Mouse (Mus musculus) limb, embryonic 15.5 days (tissue): ENCODE results near the gene Sytl5. TPM values are rescaled to one million over a fixed set of nuclear protein-coding genes. Genes with fewer than 3 reads are reported as not detected.

Experiments
- ATAC-seq: fragments of 200-750 bp; cut with Nextera tagmentation; 2 replicates; pipeline ENCODE4 v1.8.0; 2017; ENCODE audit warnings: low read depth, moderate TSS enrichment; ENCODE audit not compliant: insufficient number of reproducible peaks, low FRiP score, low TSS enrichment
- H3K27ac ChIP-seq: fragments of 300-500 bp; sonication (generic); 2 replicates; pipeline ENCODE4 v1.5.1; 2015; ENCODE audit warnings: moderate library complexity, mild to moderate bottlenecking, inconsistent platforms
- H3K27me3 ChIP-seq: fragments of 300-500 bp; sonication (generic); 2 replicates; pipeline ENCODE4 v1.6.1; 2015; ENCODE audit warnings: inconsistent platforms
- H3K36me3 ChIP-seq: fragments of 300-500 bp; sonication (generic); 2 replicates; pipeline ENCODE4 v1.6.1; 2015; ENCODE audit warnings: inconsistent platforms
- H3K4me1 ChIP-seq: fragments of 300-500 bp; sonication (generic); 2 replicates; pipeline ENCODE4 v1.6.1; 2015; ENCODE audit warnings: inconsistent platforms
- H3K4me2 ChIP-seq: fragments of 300-500 bp; sonication (generic); 2 replicates; pipeline ENCODE4 v1.6.1; 2015; ENCODE audit warnings: mild to moderate bottlenecking, inconsistent platforms
- H3K4me3 ChIP-seq: fragments of 300-500 bp; sonication (generic); 2 replicates; pipeline ENCODE4 v1.5.1; 2015; ENCODE audit warnings: mild to moderate bottlenecking, inconsistent platforms
- H3K9ac ChIP-seq: fragments of 300-500 bp; sonication (generic); 2 replicates; pipeline ENCODE4 v1.6.1; 2015; ENCODE audit warnings: inconsistent platforms
- H3K9me3 ChIP-seq: fragments of 300-500 bp; sonication (generic); 2 replicates; pipeline ENCODE4 v1.6.1; 2016; ENCODE audit warnings: inconsistent platforms
- WGBS: fragments of 180-500 bp; shearing (Covaris S2); methylation state at CpG from one replicate; pipeline ENCODE4 v1.1.7; 2015; 5-methylcytosine and 5-hydroxymethylcytosine counted together
- polyA plus RNA-seq: library from polyadenylated mRNA; unstranded; fragments of >200 nt; fragmentation: Nextera tagmentation; extraction: Ambion mirVana; gene quantifications from 2 replicates; pipeline ENCODE4 v1.2.1, GENCODE M21; 2015

Gene Sytl5
- 0.62 and 1.00 TPM in 2 replicates for polyA plus RNA-seq

DNA sequence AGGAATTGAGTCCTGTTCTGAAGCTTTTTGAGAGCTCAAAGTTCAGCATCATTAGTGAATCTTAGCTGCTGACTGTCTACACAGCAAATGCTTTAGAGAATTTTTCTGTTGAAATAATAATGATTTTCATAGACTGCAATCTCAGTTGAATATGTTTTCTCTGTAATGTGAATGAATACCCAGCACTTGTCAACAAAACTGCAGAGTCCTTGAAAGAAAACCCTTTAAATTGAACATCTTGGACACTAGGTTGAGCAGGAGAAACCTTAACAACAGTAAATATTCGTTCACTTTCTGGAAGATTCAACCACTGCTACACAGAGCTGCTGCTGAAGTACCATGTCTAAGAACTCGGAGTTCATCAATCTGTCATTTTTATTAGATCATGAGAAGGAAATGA lies at the start of gene Sytl5:
Gene Sytl5 (plus strand): TSS at position 301 of the 400 bp plus-strand sequence.
- Histone ChIP-seq H3K9ac (no peak within 1 kb of the TSS), H3K4me3 (no peak within 1 kb of the TSS), H3K4me2 (no peak within 1 kb of the TSS), H3K9me3 (no peaks in the 10 kb centered on the region), H3K4me1 (no peaks in the 10 kb centered on the region), H3K27me3 (no peaks in the 10 kb centered on the region), H3K27ac (no peak within 1 kb of the TSS), H3K36me3 (no peaks in the 10 kb centered on the region)
- WGBS: 75% methylated on average over 2 of the region's 2 CpGs
- no peak for ATAC-seq

DNA sequence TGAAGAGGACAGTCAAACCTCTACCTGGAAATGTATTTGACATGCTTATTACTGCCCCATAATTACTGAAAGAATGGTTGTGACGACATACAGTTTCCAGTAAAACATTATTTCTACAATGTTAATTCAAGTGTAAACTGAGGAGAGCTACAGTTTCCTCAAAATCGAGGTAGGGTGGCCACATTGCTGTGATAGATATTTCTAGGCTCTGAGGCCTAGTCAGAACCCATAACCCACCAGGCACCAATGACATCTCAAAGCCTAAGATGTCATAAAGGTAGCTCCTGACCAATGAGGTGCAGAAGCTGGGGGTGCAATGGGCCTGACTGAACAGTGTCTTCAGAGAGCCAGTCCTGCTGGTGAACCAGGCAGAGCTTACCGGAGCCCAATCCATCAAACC lies 38.8 kb upstream of the Sytl5 start, which contains the start of gene Hypm:
Gene Hypm (plus strand): TSS at position 301 of the 400 bp plus-strand sequence.
- no peaks in the 10 kb centered on the region for H3K27me3 ChIP-seq
- H3K4me3 ChIP-seq: no peak within 1 kb of the TSS
- no peaks in the 10 kb centered on the region for H3K4me1 ChIP-seq
- H3K27ac ChIP-seq: no peak within 1 kb of the TSS
- H3K9me3 ChIP-seq: no peaks in the 10 kb centered on the region
- no peak within 1 kb of the TSS for H3K4me2 ChIP-seq
- 76% methylated on average over 3 of the region's 3 CpGs for WGBS
- no peaks in the 10 kb centered on the region for H3K36me3 ChIP-seq
- H3K9ac ChIP-seq: no peak within 1 kb of the TSS
- ATAC-seq: no peak

DNA sequence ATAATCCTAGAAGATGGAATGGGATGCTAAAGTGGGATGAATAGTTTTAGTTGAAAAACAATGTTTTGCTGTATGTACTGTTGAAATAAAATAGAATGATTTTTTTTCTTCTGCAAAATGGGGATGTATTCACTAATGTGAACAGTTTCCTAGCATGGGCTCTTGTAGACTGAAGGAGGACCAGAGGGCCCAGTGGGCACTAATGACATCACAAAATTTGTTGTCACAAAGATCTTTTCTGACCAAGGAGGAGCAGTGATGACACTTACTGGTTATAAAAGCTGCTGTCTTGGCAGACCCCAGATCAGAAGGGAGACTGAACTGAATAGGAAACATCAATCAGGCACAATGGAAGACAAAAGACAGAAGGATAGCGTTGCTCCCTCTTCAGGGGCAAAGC lies 36.0 kb upstream of the Sytl5 start, which contains the start of gene H2al3:
Gene H2al3 (plus strand): TSS at position 301 of the 400 bp plus-strand sequence.
- no peak for ATAC-seq
- Histone ChIP-seq H3K27me3 (no peaks in the 10 kb centered on the region), H3K27ac (no peak within 1 kb of the TSS), H3K4me3 (no peak within 1 kb of the TSS), H3K36me3 (no peaks in the 10 kb centered on the region), H3K4me2 (no peak within 1 kb of the TSS), H3K4me1 (no peaks in the 10 kb centered on the region), H3K9me3 (no peaks in the 10 kb centered on the region), H3K9ac (no peak within 1 kb of the TSS)
- WGBS: 57% methylated on average over 1 of the region's 1 CpGs

DNA sequence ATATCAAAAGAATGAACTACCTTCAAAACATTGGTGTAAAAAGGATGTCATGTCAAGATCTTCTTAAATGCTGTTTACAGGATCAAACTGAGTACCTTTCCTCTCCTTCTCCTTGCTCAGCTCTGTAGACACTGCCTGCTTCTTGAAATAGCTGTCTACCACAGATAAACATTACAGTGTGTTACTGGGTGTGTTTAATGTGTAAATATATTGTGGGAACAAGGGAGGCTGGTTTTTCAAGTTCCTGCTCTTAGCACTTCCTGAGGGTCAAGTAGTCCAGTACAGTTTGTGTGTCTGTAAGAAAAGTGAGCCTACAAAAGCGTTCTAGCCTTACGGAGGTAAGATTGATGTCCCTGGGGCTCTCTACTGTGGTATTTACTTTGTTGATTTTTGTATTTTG lies 23.6 kb upstream of the Sytl5 start:
- no peak overlapping the region for H3K27ac ChIP-seq
- no peaks in the 10 kb centered on the region for H3K4me1 ChIP-seq
- no peak overlapping the region for H3K4me2 ChIP-seq
- H3K9ac ChIP-seq: no peak overlapping the region
- H3K4me3 ChIP-seq: no peak overlapping the region
- WGBS: 78% methylated on average over 2 of the region's 2 CpGs
- no peak for ATAC-seq
- H3K9me3 ChIP-seq: no peaks in the 10 kb centered on the region
- H3K36me3 ChIP-seq: no peaks in the 10 kb centered on the region
- no peaks in the 10 kb centered on the region for H3K27me3 ChIP-seq

DNA sequence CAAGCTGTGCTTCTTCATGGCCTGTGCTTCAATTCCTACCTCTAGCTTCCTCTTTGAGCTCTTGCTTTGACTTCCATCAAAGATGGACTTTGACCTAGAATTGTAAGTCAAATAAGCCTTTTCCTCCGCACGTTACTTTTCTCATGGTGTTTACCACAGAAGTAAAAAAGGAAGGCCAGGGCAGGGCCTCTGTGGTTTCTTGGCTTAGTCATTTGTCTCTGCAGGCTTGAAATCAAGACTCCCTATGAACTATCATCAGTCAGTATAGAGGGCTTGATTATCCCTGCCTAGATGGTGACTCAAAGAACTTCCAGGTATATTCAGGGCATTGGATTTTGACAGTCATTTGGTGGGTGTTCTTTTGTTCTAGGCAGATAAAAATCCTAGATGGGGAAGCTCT lies 9.9 kb upstream of the Sytl5 start:
- Histone ChIP-seq H3K27me3 (no peaks in the 10 kb centered on the region), H3K9ac (no peak overlapping the region), H3K4me2 (no peak overlapping the region), H3K36me3 (no peaks in the 10 kb centered on the region), H3K27ac (no peak overlapping the region), H3K4me1 (no peaks in the 10 kb centered on the region), H3K9me3 (no peaks in the 10 kb centered on the region), H3K4me3 (no peak overlapping the region)
- ATAC-seq: no peak
- 87% methylated on average over 2 of the region's 2 CpGs for WGBS

DNA sequence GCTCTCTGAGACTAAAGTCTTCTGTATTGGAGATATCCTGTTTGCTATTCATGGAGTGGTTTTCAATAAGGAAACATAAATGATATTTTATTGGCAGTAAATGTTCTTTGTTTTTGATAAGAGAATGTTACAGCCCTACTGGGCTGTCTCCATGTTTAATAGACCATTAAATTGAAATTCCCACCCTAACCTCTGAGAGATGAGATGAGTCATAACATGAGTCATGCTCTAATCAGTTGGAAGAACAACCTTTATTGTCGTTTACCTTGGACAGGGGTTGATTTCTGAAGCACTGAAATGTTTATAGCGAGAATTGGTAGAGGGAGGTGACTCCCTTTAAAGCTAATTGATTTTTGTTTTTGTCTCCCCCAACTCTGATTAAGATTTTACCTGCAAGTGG lies 24.1 kb downstream of the Sytl5 start:
- Histone ChIP-seq H3K9ac (no peak overlapping the region), H3K27ac (no peak overlapping the region), H3K4me1 (no peaks in the 10 kb centered on the region), H3K27me3 (no peaks in the 10 kb centered on the region), H3K9me3 (no peaks in the 10 kb centered on the region), H3K4me2 (no peak overlapping the region), H3K36me3 (no peaks in the 10 kb centered on the region), H3K4me3 (no peak overlapping the region)
- no peak for ATAC-seq
- WGBS: 42% methylated on average over 2 of the region's 2 CpGs

DNA sequence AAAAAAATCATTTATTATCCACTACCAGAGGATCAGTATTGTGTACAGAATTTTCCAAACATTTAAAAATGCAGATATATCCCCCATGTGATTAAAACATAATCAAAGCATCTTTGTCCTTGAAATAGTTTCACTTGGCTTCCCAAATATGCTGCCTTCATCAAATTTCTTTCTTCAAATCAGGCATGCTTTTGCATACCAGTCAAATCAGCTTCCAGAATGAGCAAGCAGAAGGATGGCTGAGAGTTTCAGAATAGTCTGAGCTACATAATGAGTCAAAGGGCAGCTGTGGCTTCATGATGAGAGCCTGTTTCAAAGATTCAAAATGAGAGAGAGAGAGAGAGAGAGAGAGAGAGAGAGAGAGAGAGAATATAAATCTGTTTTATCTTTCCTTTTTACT lies 48.4 kb downstream of the Sytl5 start:
- no peak for ATAC-seq
- Histone ChIP-seq H3K9me3 (no peaks in the 10 kb centered on the region), H3K27me3 (no peaks in the 10 kb centered on the region), H3K9ac (no peak overlapping the region), H3K4me2 (no peak overlapping the region), H3K4me3 (no peak overlapping the region), H3K27ac (no peak overlapping the region), H3K36me3 (no peaks in the 10 kb centered on the region), H3K4me1 (no peaks in the 10 kb centered on the region)

DNA sequence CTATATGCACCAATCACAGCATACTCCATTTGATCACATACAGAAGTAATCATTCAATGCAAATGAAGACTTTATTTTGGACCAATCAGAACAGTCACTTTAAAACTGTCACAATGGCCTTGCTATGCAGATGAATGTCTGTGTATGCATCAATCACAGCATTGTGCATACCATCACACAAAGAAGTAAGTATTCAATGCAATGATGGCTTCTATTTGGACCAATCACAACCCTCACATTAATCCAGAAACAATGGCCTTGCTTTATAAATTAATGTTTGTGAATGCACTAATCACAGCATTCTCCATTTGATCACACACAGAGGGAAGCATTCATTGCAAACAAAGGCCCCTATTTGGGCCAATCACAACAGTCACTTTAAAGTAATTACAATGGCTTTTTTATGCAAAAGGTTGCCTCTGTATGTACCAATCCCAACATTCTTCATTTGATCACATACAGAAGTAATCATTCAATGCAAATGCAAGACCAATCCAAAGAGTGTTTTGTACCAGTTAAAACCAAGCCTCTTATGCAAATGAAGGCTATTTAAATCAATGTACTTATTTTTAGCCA lies 98.8 kb downstream of the Sytl5 start:
- H3K4me2 ChIP-seq: no peak overlapping the region
- no peak overlapping the region for H3K27ac ChIP-seq
- H3K9ac ChIP-seq: no peak overlapping the region
- no peaks in the 10 kb centered on the region for H3K9me3 ChIP-seq
- no peaks in the 10 kb centered on the region for H3K4me1 ChIP-seq
- ATAC-seq: no peak
- no peak overlapping the region for H3K4me3 ChIP-seq
- H3K27me3 ChIP-seq: no peaks in the 10 kb centered on the region
- H3K36me3 ChIP-seq: no peaks in the 10 kb centered on the region

DNA sequence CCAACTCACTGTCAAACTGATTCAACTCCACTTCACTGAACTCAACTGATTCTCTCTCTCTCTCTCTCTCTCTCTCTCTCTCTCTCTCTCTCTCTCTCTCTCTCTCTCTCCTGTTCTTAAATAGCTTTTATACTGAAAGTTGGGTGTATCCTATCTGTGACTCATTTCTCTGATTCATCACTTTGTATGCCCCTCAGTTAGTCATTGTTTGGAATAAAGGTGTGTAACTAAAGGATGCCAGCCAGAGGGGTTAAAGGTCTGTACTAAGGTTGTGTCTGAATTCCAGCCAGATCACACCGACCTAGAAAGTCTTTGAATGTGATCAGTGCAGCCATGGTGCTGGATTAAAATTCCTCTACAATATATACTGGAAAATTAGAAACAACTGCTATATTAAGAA lies 115.3 kb downstream of the Sytl5 start:
- Histone ChIP-seq H3K27ac (no peak overlapping the region), H3K9me3 (no peaks in the 10 kb centered on the region), H3K4me3 (no peak overlapping the region), H3K9ac (no peak overlapping the region), H3K4me2 (no peak overlapping the region), H3K36me3 (no peaks in the 10 kb centered on the region), H3K4me1 (no peaks in the 10 kb centered on the region), H3K27me3 (no peaks in the 10 kb centered on the region)
- no peak for ATAC-seq
- 56% methylated on average over 1 of the region's 1 CpGs for WGBS

DNA sequence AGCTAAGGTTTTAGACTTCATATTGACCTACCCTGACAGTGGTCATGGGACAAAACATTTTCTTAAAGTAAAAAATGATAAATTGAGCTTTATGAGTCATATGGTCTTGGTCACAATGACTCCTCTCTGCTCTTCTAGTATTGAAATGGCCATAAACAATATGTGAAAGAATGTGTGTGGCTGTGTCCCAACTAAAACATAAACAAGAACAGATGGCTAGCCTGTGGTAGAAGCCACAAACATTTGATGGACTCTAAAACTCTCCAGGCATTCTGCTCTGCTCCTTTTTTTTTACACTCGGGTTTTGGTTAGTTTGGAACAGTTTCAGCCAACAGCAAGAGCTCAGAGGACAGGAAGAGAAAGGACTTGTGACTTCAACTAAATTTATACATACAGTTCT lies 120.5 kb downstream of the Sytl5 start:
- Histone ChIP-seq H3K4me3 (no peak overlapping the region), H3K36me3 (no peaks in the 10 kb centered on the region), H3K4me2 (no peak overlapping the region), H3K9ac (no peak overlapping the region), H3K4me1 (no peaks in the 10 kb centered on the region), H3K27me3 (no peaks in the 10 kb centered on the region), H3K9me3 (no peaks in the 10 kb centered on the region), H3K27ac (no peak overlapping the region)
- ATAC-seq: no peak
- WGBS: 36% methylated on average over 1 of the region's 1 CpGs

DNA sequence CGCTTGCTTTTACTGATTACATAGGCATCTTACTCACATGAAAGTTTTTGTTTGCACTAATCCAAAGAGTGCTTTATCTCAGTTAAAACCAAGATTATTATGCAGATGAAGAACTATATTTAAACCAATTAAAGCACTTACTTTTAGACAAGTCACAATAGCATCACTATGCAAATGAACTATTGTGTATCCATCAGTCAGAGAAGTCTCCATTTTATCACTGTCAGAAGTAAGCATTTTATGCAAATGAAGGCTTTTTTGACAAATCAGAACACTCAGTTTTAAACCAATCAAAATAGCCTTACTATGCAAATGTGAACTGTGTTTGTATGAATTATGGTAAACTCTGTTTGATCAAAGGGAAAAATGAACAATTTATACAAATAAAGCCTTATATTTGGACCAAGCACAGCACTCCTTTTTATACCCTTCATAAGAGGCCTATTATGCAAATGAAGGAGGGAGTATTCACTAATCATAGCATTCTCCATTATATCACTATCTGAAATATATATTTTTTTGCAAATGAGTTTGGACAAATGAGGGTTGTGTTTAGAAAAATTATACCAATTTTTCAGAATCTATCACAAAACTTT lies 122.4 kb downstream of the Sytl5 start:
- Histone ChIP-seq H3K27ac (no peak overlapping the region), H3K4me1 (no peaks in the 10 kb centered on the region), H3K27me3 (no peaks in the 10 kb centered on the region), H3K36me3 (no peaks in the 10 kb centered on the region), H3K9ac (no peak overlapping the region), H3K4me3 (no peak overlapping the region), H3K9me3 (no peaks in the 10 kb centered on the region), H3K4me2 (no peak overlapping the region)
- WGBS: 92% methylated on average over 1 of the region's 1 CpGs
- ATAC-seq: no peak

DNA sequence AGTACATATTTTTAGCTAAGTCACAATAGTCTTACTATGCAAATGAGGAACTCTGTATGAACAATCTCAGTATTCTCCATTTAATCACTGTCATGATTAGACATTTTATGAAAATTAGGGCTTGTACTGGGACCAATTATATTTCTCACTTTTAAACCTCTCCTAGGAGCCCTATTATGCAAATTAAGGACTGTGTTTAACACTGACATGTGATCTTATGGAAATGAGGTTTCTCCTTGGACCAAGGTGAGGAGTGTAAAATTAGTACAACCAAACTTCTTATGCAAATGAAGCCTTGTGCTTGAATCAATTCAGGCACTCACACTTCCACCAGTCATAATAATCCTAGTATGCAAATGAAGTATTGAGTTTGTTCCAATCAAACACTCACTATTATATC lies 124.8 kb downstream of the Sytl5 start:
- Histone ChIP-seq H3K9me3 (no peaks in the 10 kb centered on the region), H3K36me3 (no peaks in the 10 kb centered on the region), H3K4me3 (no peak overlapping the region), H3K27ac (no peak overlapping the region), H3K27me3 (no peaks in the 10 kb centered on the region), H3K4me2 (no peak overlapping the region), H3K9ac (no peak overlapping the region), H3K4me1 (no peaks in the 10 kb centered on the region)
- ATAC-seq: no peak

DNA sequence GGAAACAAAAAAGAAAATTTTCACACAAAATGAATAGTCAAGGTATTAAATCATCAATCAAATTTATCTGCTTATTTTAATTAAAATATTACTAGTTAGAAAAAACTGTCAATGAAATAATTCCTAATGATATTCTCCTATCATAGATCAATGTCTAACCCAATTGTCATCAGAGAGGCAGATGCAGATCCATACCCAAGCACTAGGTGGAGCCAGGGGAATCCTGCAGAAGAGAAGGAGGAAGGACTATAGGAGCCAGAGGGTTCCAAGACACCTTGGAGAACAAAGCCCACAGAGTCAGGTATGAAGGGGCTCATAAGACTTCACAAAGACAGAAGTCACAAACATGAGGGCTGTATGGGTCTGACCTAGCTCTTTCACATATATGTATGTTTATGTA lies 149.2 kb downstream of the Sytl5 start:
- Histone ChIP-seq H3K36me3 (no peaks in the 10 kb centered on the region), H3K9ac (no peak overlapping the region), H3K27me3 (no peaks in the 10 kb centered on the region), H3K9me3 (no peaks in the 10 kb centered on the region), H3K27ac (no peak overlapping the region), H3K4me3 (no peak overlapping the region), H3K4me2 (no peak overlapping the region), H3K4me1 (no peaks in the 10 kb centered on the region)
- ATAC-seq: no peak
